Mouse (Mus musculus) erythroblast, embryonic 14.5 days (primary cell): ENCODE data around the gene Lrrc4c.

Source experiments
- GATA1 ChIP-seq: IDR thresholded peaks from 2 replicates; pipeline ENCODE4 v1.6.1; 2012; ENCODE audit warnings: low read length, inconsistent platforms, mixed read lengths
- TAL1 ChIP-seq: IDR thresholded peaks from 3 replicates; pipeline ENCODE4 v1.6.1; 2012; ENCODE audit warnings: low read length, inconsistent platforms, mixed read lengths

GRCm38 (mm10) chr2:96604801-96605200 is 286.8 kb downstream of the Lrrc4c start:
- TF ChIP-seq GATA1: no peak
- no peak for TF ChIP-seq TAL1
